Mouse (Mus musculus) layer of hippocampus, adult 6 months (tissue): Measurements from ENCODE around the gene Polrmt. TPM values are rescaled to one million over a fixed set of nuclear protein-coding genes. Genes with fewer than 3 reads are reported as not detected.

ENCODE experiments used
- long read RNA-seq, 2 experiments: library from polyadenylated mRNA; unstranded; transcript quantifications; one replicate each; pipeline ENCODE4 v2.0.0; 2019 to 2020
- polyA plus RNA-seq: library from polyadenylated mRNA; unstranded; fragments of <200 nt; fragmentation: Nextera tagmentation; gene quantifications from 2 replicates; pipeline ENCODE4 v1.2.3, GENCODE M21; 2021

The Polrmt gene
- 15.8 and 20.0 TPM in 2 replicates for polyA plus RNA-seq
- long read RNA-seq, experiment 1, transcript Polrmt-201 (21 exons, 3,755 nt): major isoform, 13 of 25 reads
- long read RNA-seq, experiment 1, partial matches to known transcripts: 7 of 25 reads
- long read RNA-seq, experiment 1, other reads (novel, unspliced or antisense): 5 of 25 reads
- long read RNA-seq, experiment 2, transcript Polrmt-201 (21 exons, 3,755 nt): major isoform, 73 of 118 reads
- long read RNA-seq, experiment 2, partial matches to known transcripts: 20 of 118 reads
- long read RNA-seq, experiment 2, other reads (novel, unspliced or antisense): 23 of 118 reads

GRCm38 (mm10) chr10:79745898-79746773, at the start of gene Polrmt:
Gene Polrmt (minus strand): TSS chr10:79746581.

GRCm38 (mm10) chr10:79793051-79793737, 46.8 kb upstream of the Polrmt start, which contains the start of gene Palm:
Gene Palm (plus strand): TSS chr10:79793572.

GRCm38 (mm10) chr10:79790861-79791260, 44.5 kb upstream of the Polrmt start, which contains the start of gene Prss57:
Gene Prss57 (minus strand): TSS chr10:79790961.

GRCm38 (mm10) chr10:79777103-79777531, 30.7 kb upstream of the Polrmt start, which contains the start of gene Fstl3:
Gene Fstl3 (plus strand): TSS chr10:79777272.

GRCm38 (mm10) chr10:79766508-79767325, 20.3 kb upstream of the Polrmt start, which contains the start of gene Rnf126:
Gene Rnf126 (minus strand): TSS chr10:79766952.

GRCm38 (mm10) chr10:79754856-79755516, 8.6 kb upstream of the Polrmt start, which contains the start of gene Fgf22:
Gene Fgf22 (plus strand): TSS chr10:79755076.

GRCm38 (mm10) chr10:79716254-79716987, 30.0 kb downstream of the Polrmt start, which contains the start of gene Hcn2:
Gene Hcn2 (plus strand): TSS chr10:79716634.

GRCm38 (mm10) chr10:79704065-79704969, 42.1 kb downstream of the Polrmt start, which contains the start of gene Bsg:
Gene Bsg (plus strand): TSS chr10:79704491.

GRCm38 (mm10) chr10:79688720-79689119, 57.7 kb downstream of the Polrmt start, which contains the start of gene Gzmm:
Gene Gzmm (plus strand): TSS chr10:79689020.

Other genes starting within 250 kb of the Polrmt start
- gene Plpp2, start 212.8 kb downstream of the Polrmt start, polyA plus RNA-seq: 9.8 and 11.2 TPM in 2 replicates
- 21.2 and 25.3 TPM in 2 replicates for gene Mier2, start 191.4 kb downstream of the Polrmt start, polyA plus RNA-seq
- 0.51 and 1.1 TPM in 2 replicates for gene Theg, start 159.2 kb downstream of the Polrmt start, polyA plus RNA-seq
- 0.78 and 0.80 TPM in 2 replicates for gene C2cd4c, start 132.6 kb downstream of the Polrmt start, polyA plus RNA-seq
- 2.2 and 2.3 TPM in 2 replicates for gene Shc2, start 108.7 kb downstream of the Polrmt start, polyA plus RNA-seq
- 0.15 and 0.30 TPM in 2 replicates for gene Odf3l2, start 100.8 kb downstream of the Polrmt start, polyA plus RNA-seq
- not detected in 2 replicates for gene Madcam1, start 82.0 kb downstream of the Polrmt start, polyA plus RNA-seq
- gene Tpgs1, start 77.2 kb downstream of the Polrmt start, polyA plus RNA-seq: 151 and 171 TPM in 2 replicates
- 14.9 TPM in 2 replicates for gene Cdc34, start 64.4 kb downstream of the Polrmt start, polyA plus RNA-seq
- gene Gzmm, start 57.6 kb downstream of the Polrmt start, polyA plus RNA-seq: 0.60 and 4.2 TPM in 2 replicates
- gene Bsg, start 42.1 kb downstream of the Polrmt start, polyA plus RNA-seq: 1,334 and 1,835 TPM in 2 replicates
- gene Hcn2, start 29.9 kb downstream of the Polrmt start, polyA plus RNA-seq: 3.3 and 4.4 TPM in 2 replicates
- gene Fgf22, start 8.5 kb upstream of the Polrmt start, polyA plus RNA-seq: 1.9 and 3.3 TPM in 2 replicates
- 7.6 and 10.5 TPM in 2 replicates for gene Rnf126, start 20.4 kb upstream of the Polrmt start, polyA plus RNA-seq
- gene Fstl3, start 30.7 kb upstream of the Polrmt start, polyA plus RNA-seq: 0.79 and 0.89 TPM in 2 replicates
- gene Prss57, start 44.4 kb upstream of the Polrmt start, polyA plus RNA-seq: 1.3 and 1.7 TPM in 2 replicates
- gene Palm, start 47.0 kb upstream of the Polrmt start, polyA plus RNA-seq: 67.9 and 93.7 TPM in 2 replicates
- gene Misp, start 74.4 kb upstream of the Polrmt start, polyA plus RNA-seq: 0.15 and 0.28 TPM in 2 replicates
- 17.4 and 20.4 TPM in 2 replicates for gene Ptbp1, start 107.8 kb upstream of the Polrmt start, polyA plus RNA-seq
- 4.5 and 6.4 TPM in 2 replicates for gene Prtn3, start 127.9 kb upstream of the Polrmt start, polyA plus RNA-seq
- gene Plppr3, start 128.1 kb upstream of the Polrmt start, polyA plus RNA-seq: 35.4 and 44.1 TPM in 2 replicates
- gene Elane, start 139.7 kb upstream of the Polrmt start, polyA plus RNA-seq: not detected in 2 replicates
- gene Cfd, start 144.3 kb upstream of the Polrmt start, polyA plus RNA-seq: not detected in 2 replicates
- gene Med16, start 162.3 kb upstream of the Polrmt start, polyA plus RNA-seq: 44.2 and 50.2 TPM in 2 replicates
- gene Gm26602, start 164.3 kb upstream of the Polrmt start, polyA plus RNA-seq: not detected in 2 replicates
- gene Kiss1r, start 170.4 kb upstream of the Polrmt start, polyA plus RNA-seq: 4.1 and 4.4 TPM in 2 replicates
- 232 and 239 TPM in 2 replicates for gene R3hdm4, start 174.6 kb upstream of the Polrmt start, polyA plus RNA-seq
- 0.87 and 1.7 TPM in 2 replicates for gene Arid3a, start 180.5 kb upstream of the Polrmt start, polyA plus RNA-seq
- gene Wdr18, start 213.6 kb upstream of the Polrmt start, polyA plus RNA-seq: 87.4 and 87.9 TPM in 2 replicates
- gene Grin3b, start 224.1 kb upstream of the Polrmt start, polyA plus RNA-seq: 0.06 and 0.11 TPM in 2 replicates
- gene Tmem259, start 237.7 kb upstream of the Polrmt start, polyA plus RNA-seq: 11.9 and 12.3 TPM in 2 replicates
- 12.4 and 13.3 TPM in 2 replicates for gene Cnn2, start 242.0 kb upstream of the Polrmt start, polyA plus RNA-seq
- gene Abca7, start 249.9 kb upstream of the Polrmt start, polyA plus RNA-seq: 1.3 and 1.6 TPM in 2 replicates